Mouse (Mus musculus) gastrocnemius, postnatal 36 days (tissue): ENCODE results near the gene Ajm1. TPM values are rescaled to one million over a fixed set of nuclear protein-coding genes. Genes with fewer than 3 reads are reported as not detected.

Experiments
- DNase-seq, 2 experiments: peaks; one replicate each; pipeline ENCODE4 v3.0.0; 2022
- intact Hi-C: fragments of 180-260 bp; cut with DNase I; formaldehyde crosslinking; loops from one replicate; pipeline ENCODE4 v1.15.1; 2025
- total RNA-seq, 2 experiments: library from RNA; stranded (reverse); gene quantifications; 2 replicates each; pipeline ENCODE4 v1.2.3; 2021

Ajm1 gene
- total RNA-seq, 2 experiments from 2014 or later = not detected

- intact Hi-C loops = no loop called here
- no peak for DNase-seq
Measured at GRCm38 (mm10) chr2:25540541-25540948, 41.0 kb downstream of the Ajm1 start.

GRCm38 (mm10) chr2:25536531-25536930 lies 45.0 kb downstream of the Ajm1 start:
- intact Hi-C loops = no loop called here
- DNase-seq = no peak

- DNase-seq = no peak
- intact Hi-C loops = no loop called here
Measured at GRCm38 (mm10) chr2:25534866-25535182, 46.7 kb downstream of the Ajm1 start.

GRCm38 (mm10) chr2:25534178-25534865 lies 47.2 kb downstream of the Ajm1 start:
- peak; percentile 83 to 84 for DNase-seq
- intact Hi-C loops = no loop called here

- DNase-seq = no peak
- intact Hi-C loops = no loop called here
Measured at GRCm38 (mm10) chr2:25533707-25534106, 47.9 kb downstream of the Ajm1 start.

- intact Hi-C loops = no loop called here
- DNase-seq = no peak
Measured at GRCm38 (mm10) chr2:25526510-25527302, 54.9 kb downstream of the Ajm1 start.

Other genes with a start within 250 kb of the Ajm1 start
- gene Man1b1, start 249.4 kb downstream of the Ajm1 start, total RNA-seq = 10 to 100 TPM; 11.9 to 15.0 TPM
- gene Dpp7, start 225.4 kb downstream of the Ajm1 start, total RNA-seq = 10 to 100 TPM in 1 of 2 experiments, 1 to 10 TPM in 1; 8.7 to 11.9 TPM
- gene Uap1l1, start 216.1 kb downstream of the Ajm1 start, total RNA-seq = 1 to 10 TPM; 2.2 to 3.4 TPM
- under 1 TPM; 0.10 to 0.26 TPM for gene Sapcd2, start 209.4 kb downstream of the Ajm1 start, total RNA-seq
- 1 to 10 TPM; 7.2 to 9.5 TPM for gene Entpd2, start 185.9 kb downstream of the Ajm1 start, total RNA-seq
- 10 to 100 TPM; 14.2 to 17.6 TPM for gene Npdc1, start 182.4 kb downstream of the Ajm1 start, total RNA-seq
- gene Fut7, start 158.5 kb downstream of the Ajm1 start, total RNA-seq = not detected
- 10 to 100 TPM; 12.3 to 16.5 TPM for gene Abca2, start 153.1 kb downstream of the Ajm1 start, total RNA-seq
- gene Clic3, start 124.9 kb downstream of the Ajm1 start, total RNA-seq = under 1 TPM; 0.35 to 0.46 TPM
- gene Paxx, start 120.7 kb downstream of the Ajm1 start, total RNA-seq = 10 to 100 TPM; 13.4 to 13.6 TPM
- gene Ptgds, start 111.7 kb downstream of the Ajm1 start, total RNA-seq = under 1 TPM in 1 of 2 experiments, not detected in 1; 0.39 TPM
- not detected for gene Lcn12, start 87.8 kb downstream of the Ajm1 start, total RNA-seq
- 10 to 100 TPM; 75.3 to 83.6 TPM for gene Fbxw5, start 81.0 kb downstream of the Ajm1 start, total RNA-seq
- 1 to 10 TPM; 1.4 to 1.5 TPM for gene C8g, start 80.0 kb downstream of the Ajm1 start, total RNA-seq
- gene Traf2, start 34.8 kb downstream of the Ajm1 start, total RNA-seq = 10 to 100 TPM in 1 of 2 experiments, 1 to 10 TPM in 1; 9.8 to 11.5 TPM
- 100 to 1,000 TPM; 139 to 157 TPM for gene Edf1, start 23.9 kb downstream of the Ajm1 start, total RNA-seq
- gene Mamdc4, start 6.9 kb downstream of the Ajm1 start, total RNA-seq = 1 to 10 TPM in 1 of 2 experiments, under 1 TPM in 1; 0.74 to 4.7 TPM
- 10 to 100 TPM; 50.2 to 53.9 TPM for gene Phpt1, start 6.5 kb downstream of the Ajm1 start, total RNA-seq
- gene Rabl6, start 26.8 kb upstream of the Ajm1 start, total RNA-seq = 10 to 100 TPM; 74.4 to 75.9 TPM
- gene Ccdc183, start 35.9 kb upstream of the Ajm1 start, total RNA-seq = not detected
- gene Tmem141, start 40.2 kb upstream of the Ajm1 start, total RNA-seq = 10 to 100 TPM; 11.1 to 18.7 TPM
- gene Fcna, start 46.3 kb upstream of the Ajm1 start, total RNA-seq = 1 to 10 TPM; 2.3 to 3.3 TPM
- 10 to 100 TPM; 12.7 to 13.6 TPM for gene Lcn8, start 71.4 kb upstream of the Ajm1 start, total RNA-seq
- gene Lcn5, start 76.2 kb upstream of the Ajm1 start, total RNA-seq = not detected
- not detected for gene Lcn6, start 95.0 kb upstream of the Ajm1 start, total RNA-seq
- not detected for gene Lcn10, start 101.0 kb upstream of the Ajm1 start, total RNA-seq
- gene Obp2a, start 118.3 kb upstream of the Ajm1 start, total RNA-seq = not detected
- 10 to 100 TPM; 15.4 to 16.3 TPM for gene Bmyc, start 125.0 kb upstream of the Ajm1 start, total RNA-seq
- gene Obp2b, start 155.3 kb upstream of the Ajm1 start, total RNA-seq = not detected
- gene Lcn3, start 183.8 kb upstream of the Ajm1 start, total RNA-seq = not detected
- not detected for gene Lcn11, start 195.3 kb upstream of the Ajm1 start, total RNA-seq
- not detected for gene Gm13539, start 200.5 kb upstream of the Ajm1 start, total RNA-seq
- gene Glt6d1, start 234.1 kb upstream of the Ajm1 start, total RNA-seq = not detected
- gene Lcn9, start 241.4 kb upstream of the Ajm1 start, total RNA-seq = not detected